Mouse (Mus musculus) olfactory bulb, adult 2 months (tissue): Measurements from ENCODE around the gene Snrpd2. TPM values are rescaled to one million over a fixed set of nuclear protein-coding genes. Genes with fewer than 3 reads are reported as not detected.
A peak's percentile ranks its signal among the peaks of the same experiment; 100 is the strongest.

Experiments used
- H3K27ac ChIP-seq: fragments of 200-500 bp; 2 replicates; pipeline ENCODE4 v1.5.1; 2012; ENCODE audit warnings: low read depth, low read length; ENCODE audit not compliant: insufficient read depth
- H3K4me1 ChIP-seq: fragments of 200-500 bp; 2 replicates; pipeline ENCODE4 v1.6.1; 2012; ENCODE audit warnings: low read length; ENCODE audit not compliant: control insufficient read depth, insufficient read depth
- H3K4me3 ChIP-seq: fragments of 200-500 bp; 2 replicates; pipeline ENCODE4 v1.5.1; 2012; ENCODE audit warnings: mild to moderate bottlenecking, low read depth, low read length, moderate library complexity; ENCODE audit not compliant: insufficient read depth
- CTCF ChIP-seq: fragments of 200-500 bp; IDR thresholded peaks from 2 replicates; pipeline ENCODE4 v1.5.1; 2012; ENCODE audit warnings: low read depth, mild to moderate bottlenecking, low read length, moderate library complexity; ENCODE audit not compliant: insufficient read depth
- POLR2A ChIP-seq: fragments of 200-500 bp; IDR thresholded peaks from 2 replicates; pipeline ENCODE4 v1.6.1; 2012; ENCODE audit warnings: mild to moderate bottlenecking, low read depth, low read length, moderate library complexity; ENCODE audit not compliant: insufficient read depth
- WGBS: fragments of 180-500 bp; shearing (Covaris S2); methylation state at CpG from one replicate; pipeline ENCODE4 v1.1.7; 2018; 5-methylcytosine and 5-hydroxymethylcytosine counted together
- polyA plus RNA-seq: library from polyadenylated mRNA; stranded (reverse); fragments of >200 nt; gene quantifications from 2 replicates; pipeline ENCODE4 v1.2.4, GENCODE M21; 2012; ENCODE audit warnings: low replicate concordance; ENCODE audit not compliant: missing spikeins, insufficient read depth, insufficient read length

Snrpd2 gene
- polyA plus RNA-seq, 1 experiment: not detected

GRCm38 (mm10) chr7:19160115-19160514 is 10.6 kb downstream of the Snrpd2 start:
- Histone ChIP-seq H3K27ac (no peak overlapping the region), H3K4me1 (peaks cover 50% of the 10 kb centered on the region), H3K4me3 (peak overlapping the region; percentile 21; the same call in 1 of the 2 replicates)
- WGBS: 2% methylated on average over 19 of the region's 20 CpGs
- TF ChIP-seq CTCF (no peak), POLR2A (no peak)

- Histone ChIP-seq H3K27ac (no peak overlapping the region), H3K4me3 (no peak overlapping the region), H3K4me1 (peaks cover 38% of the 10 kb centered on the region)
- no peak for TF ChIP-seq CTCF
- no peak for TF ChIP-seq POLR2A
- 84% methylated on average over 7 of the region's 7 CpGs for WGBS
Measured at GRCm38 (mm10) chr7:19162928-19163327, 13.4 kb downstream of the Snrpd2 start.

- TF ChIP-seq CTCF (no peak), POLR2A (no peak)
- no peak overlapping the region for H3K27ac ChIP-seq
- H3K4me1 ChIP-seq: peaks cover 38% of the 10 kb centered on the region
- no peak overlapping the region for H3K4me3 ChIP-seq
- WGBS: 43% methylated on average over 12 of the region's 12 CpGs
Measured at GRCm38 (mm10) chr7:19163752-19164151, 14.2 kb downstream of the Snrpd2 start.

GRCm38 (mm10) chr7:19164189-19164588 is 14.7 kb downstream of the Snrpd2 start:
- WGBS: 11% methylated on average over 6 of the region's 6 CpGs
- no peak overlapping the region for H3K27ac ChIP-seq
- H3K4me1 ChIP-seq: peaks cover 38% of the 10 kb centered on the region
- TF ChIP-seq POLR2A (no peak), CTCF (no peak)
- no peak overlapping the region for H3K4me3 ChIP-seq

- WGBS: 23% methylated on average over 13 of the region's 13 CpGs
- TF ChIP-seq CTCF: no peak
- TF ChIP-seq POLR2A: no peak
Measured at GRCm38 (mm10) chr7:19164978-19165377, 15.5 kb downstream of the Snrpd2 start.

GRCm38 (mm10) chr7:19165656-19166423 is 16.3 kb downstream of the Snrpd2 start, which contains the start of gene Gipr:
Gene Gipr, minus strand, starts transcription at chr7:19166127.
- Histone ChIP-seq H3K4me3 (no peak within 1 kb of the TSS), H3K4me1 (peaks cover 40% of the 10 kb centered on the region), H3K27ac (no peak within 1 kb of the TSS)
- 14% methylated on average over 14 of the region's 14 CpGs for WGBS
- TF ChIP-seq CTCF (no peak), POLR2A (no peak)

More at GRCm38 (mm10) chr7:19164978-19165377, 15.5 kb downstream of the Snrpd2 start:
- Histone ChIP-seq H3K4me3 (no peak overlapping the region), H3K4me1 (peaks cover 38% of the 10 kb centered on the region), H3K27ac (no peak overlapping the region)

- 89% methylated on average over 3 of the region's 3 CpGs for WGBS
- TF ChIP-seq POLR2A: no peak
- no peak for TF ChIP-seq CTCF
- peaks cover 51% of the 10 kb centered on the region for H3K4me1 ChIP-seq
Measured at GRCm38 (mm10) chr7:19166990-19167389, 17.5 kb downstream of the Snrpd2 start.

GRCm38 (mm10) chr7:19169506-19169905 is 20.0 kb downstream of the Snrpd2 start:
- peaks cover 47% of the 10 kb centered on the region for H3K4me1 ChIP-seq
- no peak overlapping the region for H3K4me3 ChIP-seq
- TF ChIP-seq CTCF: no peak
- no peak for TF ChIP-seq POLR2A
- 37% methylated on average over 10 of the region's 10 CpGs for WGBS
- H3K27ac ChIP-seq: peak overlapping the region; percentile 97

More at GRCm38 (mm10) chr7:19166990-19167389, 17.5 kb downstream of the Snrpd2 start:
- no peak overlapping the region for H3K4me3 ChIP-seq
- H3K27ac ChIP-seq: no peak overlapping the region

GRCm38 (mm10) chr7:19170142-19170541 is 20.6 kb downstream of the Snrpd2 start:
- WGBS: 10% methylated on average over 8 of the region's 8 CpGs
- Histone ChIP-seq H3K4me1 (peaks cover 43% of the 10 kb centered on the region), H3K27ac (peak overlapping the region; percentile 97), H3K4me3 (no peak overlapping the region)
- TF ChIP-seq CTCF: no peak
- TF ChIP-seq POLR2A: 0 out of 2 replicates have a peak, but pooled peaks have one; percentile 12

- TF ChIP-seq POLR2A (no peak), CTCF (no peak)
- Histone ChIP-seq H3K27ac (peak overlapping the region; percentile 95), H3K4me1 (peaks cover 38% of the 10 kb centered on the region), H3K4me3 (peak overlapping the region; percentile 33)
- WGBS: 20% methylated on average over 8 of the region's 8 CpGs
Measured at GRCm38 (mm10) chr7:19171831-19172230, 22.3 kb downstream of the Snrpd2 start.
